In genomic region chr19:31342150-31342549, GRCm38 (mm10) we compare ENCODE assay signal across 9 mouse cellular contexts.
DNase-seq lines count a peak whose midpoint lies in the region; ATAC-seq and TF ChIP-seq lines count a peak whose summit lies in the region.
"Had no signal": no experiment of that assay in that cellular context is flagged by ENCODE, and none has a peak within 500 bp of the region (broad histone marks: within the 10 kb centered on the region; RNA-seq: fewer than 3 reads in every experiment).

No protein-coding gene starts in this region.

- no peak overlapping the region for H3K4me2 ChIP-seq in forebrain, postnatal 0 days (ENCODE audit: low read depth)
- H3K4me2 ChIP-seq: heart, embryonic 13.5 days had no signal

- no peaks in the 10 kb centered on the region; a peak in 1 of 4 replicates for H3K4me1 ChIP-seq in MEL (ENCODE audit: control insufficient read depth in 1 of 2, insufficient read depth in 2 of 2, low read length in 2 of 2)
- H3K4me1 ChIP-seq in forebrain, postnatal 0 days (ENCODE audit: insufficient read depth): no peaks in the 10 kb centered on the region
- peaks cover 8% of the 10 kb centered on the region for H3K4me1 ChIP-seq in limb, embryonic 10.5 days

- 19% methylated on average over 4 of the region's 4 CpGs for WGBS in forebrain, postnatal 0 days
- 30% methylated on average over 4 of the region's 4 CpGs for WGBS in limb, embryonic 10.5 days

- no peaks in the 10 kb centered on the region for H3K9me3 ChIP-seq in MEL (replicated peaks; ENCODE audit: insufficient read depth, low read length)
- H3K9me3 ChIP-seq in forebrain, postnatal 0 days (ENCODE audit: low read length): no peaks in the 10 kb centered on the region
- H3K9me3 ChIP-seq in limb, embryonic 10.5 days (replicated peaks): no peaks in the 10 kb centered on the region
- H3K9me3 ChIP-seq: heart, embryonic 13.5 days had no signal

- no peak; the same call in 1 of the 2 replicates for ATAC-seq in forebrain, postnatal 0 days
- no peak for ATAC-seq in activated CD4-positive, CD25-positive, alpha-beta regulatory T cell, adult 4 months

- intact Hi-C loops in left cerebral cortex, postnatal 4 days (cut with DNase I): loop anchor here (10.0 kb wide), 1 partner anchor 333 kb away; no protein-coding TSS in a partner anchor
- intact Hi-C loops in left cerebral cortex, postnatal 36 days (cut with DNase I): loop anchor here (5.0 kb wide), 4 partner anchors 80 to 500 kb away; no protein-coding TSS in a partner anchor

- TF ChIP-seq CTCF in MEL (IDR thresholded peaks at IDR 0.05 in 2 of 3, conservative IDR thresholded peaks at IDR 0.05 in 1 of 3; ENCODE audit: control insufficient read depth in 1 of 3, insufficient read depth in 1 of 3, low read depth in 2 of 3, low read length in 3 of 3, poor library complexity in 1 of 3, severe bottlenecking in 1 of 3): peak; percentile 50 to 67 (median 62)
- peak; percentile 71 for TF ChIP-seq CTCF in forebrain, postnatal 0 days (IDR thresholded peaks at IDR 0.05; ENCODE audit: low read depth)

- no peaks in the 10 kb centered on the region for H3K36me3 ChIP-seq in MEL (ENCODE audit: control insufficient read depth in 1 of 2, insufficient read depth in 2 of 2, low read length in 2 of 2)
- no peaks in the 10 kb centered on the region for H3K36me3 ChIP-seq in forebrain, postnatal 0 days (ENCODE audit: insufficient read depth)
- no peaks in the 10 kb centered on the region for H3K36me3 ChIP-seq in limb, embryonic 10.5 days
- H3K36me3 ChIP-seq: heart, embryonic 13.5 days had no signal

- peak; percentile 62 for DNase-seq in left cerebral cortex, postnatal 4 days
- DNase-seq in left cerebral cortex, postnatal 36 days (ENCODE audit: low spot score in 2 of 2): no peak
- DNase-seq in MEL (ENCODE audit: low read depth, low spot score): peak; percentile 42
- DNase-seq in brain, adult 2 months (ENCODE audit: low read depth, low spot score): peak; percentile 63
- peak; percentile 52 for DNase-seq in forebrain, postnatal 0 days
- peak; percentile 54 for DNase-seq in limb, embryonic 10.5 days (ENCODE audit: low spot score)
- DNase-seq in retina, adult 2 months (ENCODE audit: low read depth, low spot score): peak; percentile 8

- no peak overlapping the region for H3K9ac ChIP-seq in MEL (ENCODE audit: control insufficient read depth, low read depth, low read length, poor library complexity, severe bottlenecking)
- no peak overlapping the region for H3K9ac ChIP-seq in forebrain, postnatal 0 days
- H3K9ac ChIP-seq: heart, embryonic 13.5 days had no signal

- no peak overlapping the region for H3K4me3 ChIP-seq in MEL (ENCODE audit: control insufficient read depth in 1 of 2, insufficient read depth in 1 of 2, low read depth in 2 of 2, low read length in 2 of 2)
- no peak overlapping the region for H3K4me3 ChIP-seq in forebrain, postnatal 0 days (ENCODE audit: low read depth, low read length)
- no peak overlapping the region for H3K4me3 ChIP-seq in limb, embryonic 10.5 days
- H3K4me3 ChIP-seq: heart, embryonic 13.5 days had no signal

- peak; percentile 36 for TF ChIP-seq RAD21 in MEL (IDR thresholded peaks at IDR 0.05; ENCODE audit: low read depth, low read length)

- TF ChIP-seq EP300 in MEL (IDR thresholded peaks at IDR 0.05; ENCODE audit: low read depth in 1 of 2, low read length in 2 of 2): no peak

- H3K27ac ChIP-seq in MEL (ENCODE audit: control insufficient read depth, low read depth, low read length): no peak overlapping the region
- H3K27ac ChIP-seq in forebrain, postnatal 0 days (ENCODE audit: low read depth, low read length): no peak overlapping the region
- no peak overlapping the region for H3K27ac ChIP-seq in limb, embryonic 10.5 days
- H3K27ac ChIP-seq: heart, embryonic 13.5 days had no signal

- no peak for TF ChIP-seq POLR2A in MEL (IDR thresholded peaks at IDR 0.05; ENCODE audit: control insufficient read depth in 1 of 2, insufficient read depth in 1 of 2, low read depth in 1 of 2, low read length in 2 of 2, poor library complexity in 1 of 2)

- no peaks in the 10 kb centered on the region for H3K27me3 ChIP-seq in MEL (ENCODE audit: control insufficient read depth in 1 of 2, insufficient read depth in 2 of 2, low read length in 2 of 2)
- H3K27me3 ChIP-seq in forebrain, postnatal 0 days (ENCODE audit: insufficient read depth, low read length): no peaks in the 10 kb centered on the region
- no peaks in the 10 kb centered on the region for H3K27me3 ChIP-seq in limb, embryonic 10.5 days (ENCODE audit: low read depth, poor library complexity, severe bottlenecking)
- H3K27me3 ChIP-seq: heart, embryonic 13.5 days had no signal

- no peaks in the 10 kb centered on the region for H3K79me2 ChIP-seq in MEL (ENCODE audit: control insufficient read depth, insufficient read depth, low read length, poor library complexity)

TF ChIP-seq in MEL, 35 proteins besides CTCF, POLR2A, EP300 and RAD21:
- TF ChIP-seq SMC3 (IDR thresholded peaks at IDR 0.05; ENCODE audit: low read depth, low read length) (peak; percentile 62), CHD2 (IDR thresholded peaks at IDR 0.05; ENCODE audit: low read length) (no peak), RCOR1 (IDR thresholded peaks at IDR 0.05; ENCODE audit: low read depth, low read length) (no peak), ZNF384 (IDR thresholded peaks at IDR 0.05; ENCODE audit: low read depth, low read length) (peak; percentile 45; the same call in 1 of the 2 replicates), MAX (IDR thresholded peaks at IDR 0.05; ENCODE audit: low read length) (no peak), MEF2A (IDR thresholded peaks at IDR 0.05; ENCODE audit: extremely low read depth, insufficient replicate concordance, low read depth, low read length, poor library complexity, severe bottlenecking) (no peak), CHD1 (IDR thresholded peaks at IDR 0.05; ENCODE audit: low read depth, low read length) (no peak), UBTF (IDR thresholded peaks at IDR 0.05; ENCODE audit: borderline replicate concordance, insufficient read depth, low read depth, low read length) (no peak), NRF1 (IDR thresholded peaks at IDR 0.05; ENCODE audit: insufficient read depth, low read depth, low read length, poor library complexity, severe bottlenecking) (no peak), POLR2AphosphoS2 (IDR thresholded peaks at IDR 0.05; ENCODE audit: low read length) (no peak), TCF12 (IDR thresholded peaks at IDR 0.05; ENCODE audit: low read depth, low read length) (no peak)
TF ChIP-seq in MEL: peak in this region for 2.

Comparison
In these comparisons a context has a peak if more than half of its experiments do, and no peak if none do; other contexts are left out.
1. DNase-seq: peak in left cerebral cortex, postnatal 4 days (single experiment), MEL (single experiment), brain, adult 2 months (single experiment), forebrain, postnatal 0 days (single experiment), limb, embryonic 10.5 days (single experiment) and retina, adult 2 months (single experiment); none in left cerebral cortex, postnatal 36 days (0 of 2).